Mouse (Mus musculus): ENCODE measurements around the gene Trim41. TPM values are rescaled to one million over a fixed set of nuclear protein-coding genes. Genes with fewer than 3 reads are reported as not detected.

The Trim41 gene
- polyA plus RNA-seq, 1 experiment from 2014 or later: 6.3 TPM

DNA sequence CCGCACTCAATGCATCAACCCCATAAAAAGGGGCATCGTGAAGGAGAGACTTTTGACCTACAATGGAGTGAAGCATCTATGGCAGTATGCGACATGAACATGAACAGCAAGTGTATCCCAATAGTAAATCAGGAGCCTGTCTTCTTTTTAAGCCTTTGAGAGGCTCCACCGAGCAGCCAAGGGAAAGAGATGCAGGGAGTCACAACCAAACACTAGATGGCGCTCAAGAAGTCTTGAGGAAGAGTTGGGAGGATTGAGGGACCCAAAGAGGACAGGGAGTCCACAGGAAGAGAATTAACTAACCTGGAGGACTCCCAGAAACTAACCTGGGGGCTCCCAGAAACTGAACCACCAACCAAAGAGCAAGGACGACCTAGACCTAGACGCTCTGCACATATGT, 37.7 kb downstream of the Trim41 start:
- H3K9ac ChIP-seq (replicated peaks; ENCODE audit: low read length): no peak overlapping the region
- peak; percentile 49 for DNase-seq
- no peak for ATAC-seq (ENCODE audit: low FRiP score, low TSS enrichment)
- H3K4me3 ChIP-seq (replicated peaks; ENCODE audit: low read depth, low read length): no peak overlapping the region
- H3K27ac ChIP-seq (replicated peaks; ENCODE audit: low read depth, low read length): no peak overlapping the region
- no peaks in the 10 kb centered on the region for H3K27me3 ChIP-seq (ENCODE audit: control insufficient read depth, insufficient read depth, low read length)
- peaks cover 1% of the 10 kb centered on the region; the same call in 1 of the 2 replicates for H3K4me1 ChIP-seq (ENCODE audit: control insufficient read depth, insufficient read depth, low read length)
- H3K4me2 ChIP-seq (ENCODE audit: low read length): no peak overlapping the region
- no peaks in the 10 kb centered on the region for H3K9me3 ChIP-seq (ENCODE audit: control insufficient read depth, low read length)
- 36% methylated on average over 7 of the region's 7 CpGs for WGBS
- no peaks in the 10 kb centered on the region for H3K36me3 ChIP-seq (ENCODE audit: control insufficient read depth, insufficient read depth, low read length)

DNA sequence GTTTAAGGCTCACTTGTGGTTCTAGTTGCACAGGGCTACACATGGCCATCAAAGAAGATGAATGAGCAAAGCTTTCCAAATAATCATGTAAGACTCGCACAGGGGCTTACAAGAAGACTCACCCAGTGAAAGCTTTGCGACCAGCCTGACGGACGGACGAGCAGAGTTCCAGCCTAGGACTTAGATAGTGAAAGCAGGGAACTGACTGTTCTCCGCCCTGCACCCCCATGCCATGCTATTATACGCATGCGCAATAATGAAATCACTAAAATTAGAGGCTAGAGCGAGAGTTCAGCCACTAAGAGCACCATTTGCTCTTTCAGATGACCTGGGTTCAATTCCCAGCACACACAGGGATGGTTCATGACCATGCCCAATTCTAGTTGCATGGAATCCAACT, 39.9 kb downstream of the Trim41 start:
- peaks cover 5% of the 10 kb centered on the region; the same call in 1 of the 2 replicates for H3K4me1 ChIP-seq (ENCODE audit: control insufficient read depth, insufficient read depth, low read length)
- H3K4me2 ChIP-seq (ENCODE audit: low read length): no peak overlapping the region
- H3K9me3 ChIP-seq (ENCODE audit: control insufficient read depth, low read length): no peaks in the 10 kb centered on the region
- no peak overlapping the region for H3K27ac ChIP-seq (replicated peaks; ENCODE audit: low read depth, low read length)
- DNase-seq (no peak), ATAC-seq (ENCODE audit: low FRiP score, low TSS enrichment) (no peak)
- no peaks in the 10 kb centered on the region for H3K27me3 ChIP-seq (ENCODE audit: control insufficient read depth, insufficient read depth, low read length)
- no peak overlapping the region for H3K4me3 ChIP-seq (replicated peaks; ENCODE audit: low read depth, low read length)
- WGBS: 93% methylated on average over 9 of the region's 9 CpGs
- H3K36me3 ChIP-seq (ENCODE audit: control insufficient read depth, insufficient read depth, low read length): no peaks in the 10 kb centered on the region
- H3K9ac ChIP-seq (replicated peaks; ENCODE audit: low read length): no peak overlapping the region

DNA sequence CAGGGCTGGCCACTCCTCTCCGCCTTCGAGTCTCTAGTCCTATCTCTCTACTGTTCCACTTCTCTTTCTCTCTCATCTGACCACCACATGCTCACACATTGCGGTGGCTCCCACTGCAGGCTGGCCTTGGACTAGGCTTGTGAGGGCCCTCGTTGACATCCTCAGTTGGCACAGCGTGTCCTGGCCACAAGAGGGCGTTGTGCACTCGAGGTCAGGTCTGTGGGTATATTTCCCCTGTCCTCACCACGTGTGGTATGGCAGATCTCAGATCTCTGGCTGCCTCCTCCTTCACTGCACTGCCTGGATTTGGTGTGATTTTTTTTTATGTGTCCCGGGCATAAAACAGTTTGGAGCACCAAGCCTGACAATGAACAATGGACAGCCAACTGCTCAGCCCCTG, 40.5 kb downstream of the Trim41 start:
- H3K4me1 ChIP-seq (ENCODE audit: control insufficient read depth, insufficient read depth, low read length): peaks cover 5% of the 10 kb centered on the region; the same call in 1 of the 2 replicates
- no peak overlapping the region for H3K4me2 ChIP-seq (ENCODE audit: low read length)
- no peak; the same call in 1 of the 2 replicates for ATAC-seq (ENCODE audit: low FRiP score, low TSS enrichment)
- no peak for DNase-seq
- 45% methylated on average over 9 of the region's 9 CpGs for WGBS
- H3K9ac ChIP-seq (replicated peaks; ENCODE audit: low read length): no peak overlapping the region
- no peaks in the 10 kb centered on the region for H3K27me3 ChIP-seq (ENCODE audit: control insufficient read depth, insufficient read depth, low read length)
- no peaks in the 10 kb centered on the region for H3K36me3 ChIP-seq (ENCODE audit: control insufficient read depth, insufficient read depth, low read length)
- H3K4me3 ChIP-seq (replicated peaks; ENCODE audit: low read depth, low read length): no peak overlapping the region
- H3K27ac ChIP-seq (replicated peaks; ENCODE audit: low read depth, low read length): no peak overlapping the region
- no peaks in the 10 kb centered on the region for H3K9me3 ChIP-seq (ENCODE audit: control insufficient read depth, low read length)

DNA sequence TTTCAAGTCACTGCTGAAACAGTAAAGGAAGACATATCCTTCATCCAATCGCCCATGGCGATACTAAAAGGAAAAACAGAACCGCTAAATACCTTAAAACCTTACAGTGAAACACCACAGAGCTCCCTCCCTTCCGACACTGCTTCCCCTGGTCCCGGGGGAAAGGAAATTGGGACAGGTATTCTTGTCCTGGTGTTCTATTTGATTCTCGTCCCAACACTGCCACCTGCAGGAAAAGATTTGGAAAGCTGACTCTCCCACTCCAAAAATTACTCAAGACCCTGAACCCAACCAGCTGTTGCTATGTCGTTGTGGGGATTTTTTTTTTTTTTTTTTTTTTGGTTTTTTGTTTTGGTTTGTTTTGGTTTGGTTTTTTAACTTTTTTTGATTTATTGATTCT, 41.7 kb downstream of the Trim41 start:
- peak; percentile 91 for DNase-seq
- no peaks in the 10 kb centered on the region for H3K36me3 ChIP-seq (ENCODE audit: control insufficient read depth, insufficient read depth, low read length)
- no peak overlapping the region for H3K4me3 ChIP-seq (replicated peaks; ENCODE audit: low read depth, low read length)
- no peaks in the 10 kb centered on the region for H3K27me3 ChIP-seq (ENCODE audit: control insufficient read depth, insufficient read depth, low read length)
- no peaks in the 10 kb centered on the region for H3K9me3 ChIP-seq (ENCODE audit: control insufficient read depth, low read length)
- H3K9ac ChIP-seq (replicated peaks; ENCODE audit: low read length): no peak overlapping the region
- H3K27ac ChIP-seq (replicated peaks; ENCODE audit: low read depth, low read length): no peak overlapping the region
- WGBS: under 1% methylated on average over 7 of the region's 7 CpGs
- ATAC-seq (ENCODE audit: low FRiP score, low TSS enrichment): no peak
- peaks cover 5% of the 10 kb centered on the region; the same call in 1 of the 2 replicates for H3K4me1 ChIP-seq (ENCODE audit: control insufficient read depth, insufficient read depth, low read length)
- H3K4me2 ChIP-seq (ENCODE audit: low read length): peak overlapping the region; percentile 36; the same call in 1 of the 2 replicates

DNA sequence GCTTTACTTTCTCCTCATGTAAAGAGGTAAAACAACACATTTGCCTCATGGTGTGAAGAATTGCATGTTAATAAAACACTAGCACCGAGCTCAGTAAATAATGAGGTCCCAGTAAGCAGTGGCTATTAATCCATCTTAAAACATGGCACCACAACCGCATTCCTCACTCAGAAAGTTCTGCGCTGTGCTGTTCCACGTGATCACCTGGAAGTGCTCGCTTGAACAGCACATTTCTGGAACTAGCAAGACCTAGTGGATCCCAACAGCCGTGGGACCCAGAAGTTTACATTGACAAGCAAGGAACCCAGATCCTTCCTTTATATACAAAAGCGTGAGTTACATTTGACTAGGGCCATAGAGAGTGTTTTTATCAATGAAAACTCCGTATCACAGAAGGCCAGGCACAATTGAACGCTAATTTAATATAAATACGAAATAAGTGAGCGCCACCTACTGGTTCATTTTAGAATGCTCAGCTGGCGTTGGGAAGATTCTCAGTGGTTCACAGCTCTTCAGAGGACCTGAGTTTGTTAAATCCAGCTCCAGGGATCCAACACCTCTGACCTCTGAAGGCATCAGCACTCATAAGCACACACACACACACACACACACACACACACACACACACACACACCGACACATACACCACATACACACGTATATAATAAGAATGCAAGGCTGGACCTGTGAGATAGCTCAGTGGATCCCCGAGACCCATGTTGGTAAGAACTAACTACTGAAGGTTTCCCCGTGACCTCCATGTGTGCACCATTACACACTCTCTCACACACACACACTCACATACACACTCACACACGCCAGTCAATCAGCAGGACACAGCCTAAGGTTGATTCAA, 42.5 kb downstream of the Trim41 start:
- peak overlapping the region; percentile 44 for H3K4me2 ChIP-seq (ENCODE audit: low read length)

GRCm38 (mm10) chr11:48771691-48772090, 45.5 kb downstream of the Trim41 start:
- Histone ChIP-seq H3K9me3 (ENCODE audit: control insufficient read depth, low read length) (no peaks in the 10 kb centered on the region), H3K27me3 (ENCODE audit: control insufficient read depth, insufficient read depth, low read length) (no peaks in the 10 kb centered on the region), H3K9ac (replicated peaks; ENCODE audit: low read length) (no peak overlapping the region), H3K4me1 (ENCODE audit: control insufficient read depth, insufficient read depth, low read length) (peaks cover 5% of the 10 kb centered on the region; the same call in 1 of the 2 replicates), H3K36me3 (ENCODE audit: control insufficient read depth, insufficient read depth, low read length) (no peaks in the 10 kb centered on the region), H3K4me2 (ENCODE audit: low read length) (no peak overlapping the region), H3K4me3 (replicated peaks; ENCODE audit: low read depth, low read length) (no peak overlapping the region), H3K27ac (replicated peaks; ENCODE audit: low read depth, low read length) (no peak overlapping the region)
- WGBS: 5% methylated on average over 2 of the region's 2 CpGs
- no peak for ATAC-seq (ENCODE audit: low FRiP score, low TSS enrichment)
- DNase-seq: peak; percentile 55

More for the DNA sequence above, 42.5 kb downstream of the Trim41 start:
- ATAC-seq (ENCODE audit: low FRiP score, low TSS enrichment) (peak; percentile 21; the same call in 1 of the 2 replicates), DNase-seq (peak; percentile 91)
- H3K27me3 ChIP-seq (ENCODE audit: control insufficient read depth, insufficient read depth, low read length): no peaks in the 10 kb centered on the region
- H3K4me1 ChIP-seq (ENCODE audit: control insufficient read depth, insufficient read depth, low read length): peaks cover 5% of the 10 kb centered on the region; the same call in 1 of the 2 replicates
- no peak overlapping the region for H3K9ac ChIP-seq (replicated peaks; ENCODE audit: low read length)
- H3K36me3 ChIP-seq (ENCODE audit: control insufficient read depth, insufficient read depth, low read length): no peaks in the 10 kb centered on the region
- H3K4me3 ChIP-seq (replicated peaks; ENCODE audit: low read depth, low read length): no peak overlapping the region
- WGBS: 34% methylated on average over 17 of the region's 17 CpGs
- no peaks in the 10 kb centered on the region for H3K9me3 ChIP-seq (ENCODE audit: control insufficient read depth, low read length)
- H3K27ac ChIP-seq (replicated peaks; ENCODE audit: low read depth, low read length): no peak overlapping the region

DNA sequence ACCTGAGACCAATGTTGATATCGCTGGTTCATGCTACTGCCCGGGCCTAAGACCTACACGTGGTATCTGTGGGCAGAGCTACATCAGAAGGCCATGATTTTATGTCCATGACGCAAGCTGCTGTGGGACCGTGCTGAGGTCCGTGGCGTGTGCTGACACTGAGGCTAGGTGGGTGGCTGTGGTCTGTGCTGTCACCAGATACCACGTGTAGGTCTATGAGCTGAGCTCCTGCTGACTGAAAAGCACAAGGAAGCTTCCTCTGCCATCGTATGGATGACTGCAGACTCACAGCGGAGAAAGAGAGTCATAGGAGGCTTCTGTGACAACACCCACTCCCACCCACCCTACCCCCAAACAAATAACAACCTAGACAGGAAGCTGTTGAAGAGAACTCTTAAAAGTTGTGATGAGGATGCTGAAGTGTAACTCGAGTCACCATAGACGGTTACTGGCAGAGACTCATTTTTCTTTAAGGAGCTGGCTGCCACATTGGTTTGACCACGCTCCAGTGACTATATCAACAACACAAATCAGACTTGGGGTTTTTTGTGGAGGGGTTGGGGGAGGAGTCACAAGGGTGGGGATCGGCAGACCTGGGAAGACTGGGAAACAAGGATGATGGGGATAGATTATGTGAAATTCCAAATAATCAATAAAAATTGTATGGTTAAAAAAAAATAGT, 49.8 kb downstream of the Trim41 start:
- ATAC-seq (ENCODE audit: low FRiP score, low TSS enrichment) (no peak), DNase-seq (no peak)
- H3K27me3 ChIP-seq (ENCODE audit: control insufficient read depth, insufficient read depth, low read length): no peaks in the 10 kb centered on the region
- no peak overlapping the region for H3K4me2 ChIP-seq (ENCODE audit: low read length)
- no peaks in the 10 kb centered on the region for H3K4me1 ChIP-seq (ENCODE audit: control insufficient read depth, insufficient read depth, low read length)
- no peaks in the 10 kb centered on the region for H3K9me3 ChIP-seq (ENCODE audit: control insufficient read depth, low read length)
- H3K4me3 ChIP-seq (replicated peaks; ENCODE audit: low read depth, low read length): no peak overlapping the region
- no peaks in the 10 kb centered on the region for H3K36me3 ChIP-seq (ENCODE audit: control insufficient read depth, insufficient read depth, low read length)
- 87% methylated on average over 14 of the region's 14 CpGs for WGBS
- no peak overlapping the region for H3K9ac ChIP-seq (replicated peaks; ENCODE audit: low read length)
- no peak overlapping the region for H3K27ac ChIP-seq (replicated peaks; ENCODE audit: low read depth, low read length)

GRCm38 (mm10) chr11:48764119-48764518, 53.0 kb downstream of the Trim41 start:
- H3K27ac ChIP-seq (replicated peaks; ENCODE audit: low read depth, low read length): no peak overlapping the region
- no peak overlapping the region for H3K4me2 ChIP-seq (ENCODE audit: low read length)
- no peaks in the 10 kb centered on the region for H3K9me3 ChIP-seq (ENCODE audit: control insufficient read depth, low read length)
- no peaks in the 10 kb centered on the region for H3K36me3 ChIP-seq (ENCODE audit: control insufficient read depth, insufficient read depth, low read length)
- 96% methylated on average over 9 of the region's 9 CpGs for WGBS
- H3K4me3 ChIP-seq (replicated peaks; ENCODE audit: low read depth, low read length): no peak overlapping the region
- no peak overlapping the region for H3K9ac ChIP-seq (replicated peaks; ENCODE audit: low read length)
- H3K27me3 ChIP-seq (ENCODE audit: control insufficient read depth, insufficient read depth, low read length): no peaks in the 10 kb centered on the region
- DNase-seq: no peak
- no peak for ATAC-seq (ENCODE audit: low FRiP score, low TSS enrichment)
- H3K4me1 ChIP-seq (ENCODE audit: control insufficient read depth, insufficient read depth, low read length): no peaks in the 10 kb centered on the region

All from midbrain, embryonic 14.5 days (tissue).